Mouse (Mus musculus): ENCODE measurements at regions not wholly inside any gene's neighbourhood (a gene's known extent, or its start where the extent isn't known, plus 50 kb on each side); places are given as distances from the start of the nearest gene placed in this dataset.

DNA sequence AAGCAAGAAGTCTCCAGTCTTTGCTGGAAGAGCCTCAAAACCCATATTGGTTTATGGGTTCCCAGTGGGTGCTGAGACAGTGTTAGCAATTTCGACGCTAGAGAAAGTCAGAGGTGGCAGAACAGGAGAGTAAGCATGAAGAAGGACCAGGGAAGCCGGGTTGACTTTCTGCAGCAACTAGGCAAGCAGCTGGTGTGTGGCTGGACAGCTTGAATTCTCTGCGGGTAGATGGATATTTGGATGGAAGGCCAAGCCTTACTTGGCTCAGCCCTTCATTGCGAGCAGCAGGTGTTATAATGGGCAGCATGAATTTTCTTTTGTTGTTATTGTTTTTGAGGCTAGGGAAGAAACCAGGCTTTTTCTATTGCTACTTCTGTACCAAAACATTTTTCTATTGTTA, 362.7 kb upstream of the Satb1 start:
- no peak for DNase-seq (ENCODE audit: low spot score in 2 of 2)

DNA sequence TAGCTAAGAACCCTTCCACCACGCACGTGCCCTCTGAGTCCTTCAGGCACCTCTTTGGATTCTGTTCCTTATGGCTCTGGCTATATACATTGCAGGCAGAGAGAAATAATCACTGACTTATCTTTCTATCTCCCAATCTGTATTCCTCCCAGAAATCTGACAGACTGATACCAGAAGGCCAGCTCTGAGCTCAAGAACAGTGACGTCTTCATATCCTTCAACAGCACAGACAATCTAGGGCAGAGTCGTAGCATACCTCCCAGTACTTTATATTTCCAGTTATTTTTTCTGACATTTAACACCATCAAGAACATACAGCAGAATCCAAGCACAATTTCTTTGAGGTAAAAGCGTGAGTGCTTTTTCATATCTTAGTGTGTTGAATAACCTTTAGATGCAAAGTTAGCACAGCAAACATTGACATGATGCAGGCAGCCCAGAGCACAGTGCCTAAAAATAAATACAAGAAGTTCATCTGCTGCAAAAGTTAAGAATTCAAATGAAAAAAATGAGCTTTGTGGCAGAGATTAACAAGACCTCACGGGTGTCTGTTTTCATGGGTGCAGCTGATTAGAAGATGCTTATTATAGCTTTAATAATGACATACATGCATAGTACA, 358.1 kb upstream of the Satb1 start:
- no peak for DNase-seq (ENCODE audit: low spot score in 2 of 2)

- DNase-seq (ENCODE audit: low spot score in 2 of 2) = peak; percentile 74 to 89
Measured at GRCm38 (mm10) chr17:52182706-52183105, 349.6 kb upstream of the Satb1 start.

DNA sequence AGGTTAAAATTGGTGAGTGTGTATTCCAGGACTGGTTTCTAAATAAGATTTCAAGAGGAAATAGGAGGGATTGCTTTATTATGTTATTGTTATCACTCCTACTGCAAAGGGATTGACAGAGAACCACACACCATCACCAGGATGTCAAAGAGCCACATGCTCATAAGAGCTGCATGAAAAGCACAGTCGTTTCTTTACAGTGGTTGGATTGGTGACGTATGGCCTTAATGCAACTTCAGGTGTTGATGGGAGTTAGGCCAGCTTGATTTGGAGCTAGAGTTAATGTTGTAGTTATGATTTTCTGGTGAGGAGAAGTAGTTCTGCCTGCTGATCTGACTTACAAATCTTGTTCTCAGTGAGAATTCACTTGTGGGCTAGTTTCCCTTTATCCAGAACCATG, 344.9 kb upstream of the Satb1 start:
- no peak for DNase-seq (ENCODE audit: low spot score in 2 of 2)

GRCm38 (mm10) chr17:52168076-52168838, 335.2 kb upstream of the Satb1 start:
- peak; percentile 52 to 58 for DNase-seq (ENCODE audit: low spot score in 2 of 2)

- no peak for DNase-seq (ENCODE audit: low spot score in 2 of 2)
Measured at GRCm38 (mm10) chr17:52167658-52168057, 334.6 kb upstream of the Satb1 start.

DNA sequence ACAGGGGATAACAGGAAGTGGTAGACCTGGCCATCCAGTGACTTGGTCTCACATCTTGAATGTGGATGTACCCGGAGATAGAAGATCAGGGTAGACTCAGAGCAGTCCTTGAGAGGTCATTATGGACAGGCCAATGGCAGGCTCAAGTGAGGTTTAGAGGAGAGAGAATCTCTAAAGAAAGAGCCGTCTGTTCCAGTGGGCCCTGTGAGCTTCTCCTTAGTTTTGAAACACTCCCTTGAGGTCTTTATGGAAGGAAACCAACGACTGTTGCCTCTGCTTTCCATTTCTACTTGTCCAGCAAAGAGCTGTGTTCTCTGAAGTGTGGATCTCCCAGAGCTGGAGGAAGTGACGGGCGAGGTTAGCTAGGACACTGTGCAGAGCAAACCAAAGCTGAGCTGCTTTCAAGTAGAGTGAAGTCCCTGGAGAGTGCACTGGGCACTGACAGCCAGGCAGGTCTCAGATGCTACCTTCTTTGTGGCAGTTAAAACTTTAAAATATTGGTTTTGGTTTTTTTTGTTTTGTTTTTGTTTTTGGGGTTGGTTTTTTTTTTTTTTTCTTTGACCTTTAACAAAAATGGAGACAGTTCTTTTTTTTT, 332.9 kb upstream of the Satb1 start:
- DNase-seq (ENCODE audit: low spot score in 2 of 2) = no peak

GRCm38 (mm10) chr17:52162559-52163397, 329.7 kb upstream of the Satb1 start:
- DNase-seq (ENCODE audit: low spot score in 2 of 2) = peak; percentile 53 to 58

DNA sequence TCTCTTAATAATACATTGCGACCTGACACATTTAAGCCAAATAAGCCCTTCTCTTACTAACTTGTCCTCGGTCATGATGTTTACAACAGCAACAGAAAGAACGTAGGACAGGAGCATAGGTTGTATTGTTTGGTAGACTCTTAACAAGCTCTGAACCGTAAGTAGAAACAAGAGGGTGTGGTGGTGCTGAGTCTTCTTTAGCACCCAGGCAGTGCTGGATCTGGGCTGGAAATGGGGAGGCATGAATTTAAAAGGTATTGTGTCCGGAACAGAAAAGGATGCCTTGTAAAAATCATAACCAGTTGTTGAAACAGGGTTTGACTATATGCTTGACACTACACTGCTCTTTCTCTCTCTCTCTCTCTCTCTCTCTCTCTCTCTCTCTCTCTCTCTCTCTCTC, 317.4 kb upstream of the Satb1 start:
- DNase-seq (ENCODE audit: low spot score in 2 of 2) = no peak

GRCm38 (mm10) chr17:52149834-52150233, 316.7 kb upstream of the Satb1 start:
- DNase-seq (ENCODE audit: low spot score in 2 of 2) = no peak

- no peak for DNase-seq (ENCODE audit: low spot score in 2 of 2)
Measured at GRCm38 (mm10) chr17:52149068-52149467, 316.0 kb upstream of the Satb1 start.

DNA sequence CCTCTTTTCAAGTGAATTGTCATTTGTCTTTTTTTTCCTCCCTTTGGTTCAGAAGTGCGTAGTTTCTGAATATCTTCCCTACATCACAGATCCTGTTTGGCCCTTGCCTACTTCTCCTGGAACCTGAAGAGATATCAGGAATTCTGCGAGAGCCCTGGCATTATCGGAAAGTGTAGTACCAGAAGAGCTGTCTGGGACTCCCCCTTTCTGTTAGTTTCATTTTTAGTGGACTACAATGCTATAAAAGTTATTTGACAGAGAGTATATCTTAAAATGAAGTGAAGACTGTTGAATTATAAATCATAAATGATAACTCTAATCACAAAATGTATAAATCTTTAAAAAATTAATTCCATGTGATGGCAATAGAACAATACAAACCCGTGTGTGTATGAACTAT, 270.8 kb upstream of the Satb1 start:
- no peak for DNase-seq (ENCODE audit: low spot score in 2 of 2)

GRCm38 (mm10) chr17:52085834-52086233, 252.7 kb upstream of the Satb1 start:
- no peak for DNase-seq (ENCODE audit: low spot score in 2 of 2)

DNA sequence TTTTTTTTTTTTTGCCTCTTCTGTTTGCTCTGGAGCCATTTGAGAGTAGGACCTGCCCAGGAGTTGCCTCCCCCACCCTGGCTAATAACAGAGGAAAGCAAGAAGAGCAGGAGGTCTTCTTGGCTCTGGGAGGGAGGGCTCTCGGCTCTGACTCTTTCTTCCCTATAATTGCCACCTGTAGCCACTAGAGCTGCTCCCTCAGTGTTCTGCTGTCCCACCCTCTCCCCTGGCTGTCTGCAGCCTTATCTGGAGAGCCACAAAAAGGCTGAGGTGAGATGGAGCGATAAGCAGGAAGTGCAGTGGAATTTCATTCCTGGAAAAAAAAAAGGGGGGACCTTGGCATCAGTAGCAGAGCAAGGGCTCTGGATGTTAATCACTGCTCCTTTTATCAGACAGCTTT, 251.4 kb upstream of the Satb1 start:
- no peak for DNase-seq (ENCODE audit: low spot score in 2 of 2)

DNA sequence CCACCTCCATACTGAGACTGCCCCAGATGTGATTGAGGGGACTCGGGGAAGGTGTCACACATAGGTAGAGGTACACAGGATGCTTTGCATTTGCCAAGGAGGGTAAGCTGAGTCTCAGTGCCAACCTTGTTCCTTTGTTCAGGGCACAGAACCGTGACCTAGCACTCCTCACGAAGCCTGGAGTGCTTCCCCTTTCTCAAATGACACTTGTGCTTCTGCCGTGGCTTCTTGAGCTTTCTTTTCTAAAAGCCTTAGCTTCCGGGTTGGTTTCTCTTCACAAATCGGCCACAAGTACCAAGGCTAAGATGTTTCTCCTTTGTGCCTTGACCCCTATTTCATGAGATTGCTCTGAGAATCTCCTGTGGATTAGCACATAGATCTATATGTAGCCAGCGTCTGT, 246.2 kb upstream of the Satb1 start:
- peak in 1 of 2 experiments; percentile 32 for DNase-seq (ENCODE audit: low spot score in 2 of 2)

- no peak for DNase-seq (ENCODE audit: low spot score in 2 of 2)
Measured at GRCm38 (mm10) chr17:52078496-52078895, 245.4 kb upstream of the Satb1 start.

GRCm38 (mm10) chr17:52077951-52078350, 244.9 kb upstream of the Satb1 start:
- DNase-seq (ENCODE audit: low spot score in 2 of 2) = no peak

- no peak for DNase-seq (ENCODE audit: low spot score in 2 of 2)
Measured at GRCm38 (mm10) chr17:52076746-52077145, 243.7 kb upstream of the Satb1 start.

DNA sequence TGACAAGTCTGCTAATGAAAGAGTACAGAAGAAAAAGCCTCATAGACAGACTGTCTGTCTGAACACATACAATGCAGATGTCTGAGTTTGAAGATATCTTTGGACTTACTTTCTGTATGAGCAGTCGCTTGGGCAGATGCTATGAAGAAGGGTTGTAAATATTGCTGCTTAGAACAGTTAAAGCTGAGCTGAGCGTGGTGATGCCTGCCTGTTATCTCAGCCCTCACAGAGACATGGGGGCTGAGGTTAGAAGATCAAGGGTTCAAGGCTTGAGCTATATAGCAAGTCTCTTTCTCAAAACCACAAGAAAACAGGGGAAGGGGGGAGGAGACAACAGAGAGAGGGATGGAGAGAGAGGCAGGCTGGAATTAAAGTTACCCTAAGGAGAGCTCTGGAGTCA, 234.6 kb upstream of the Satb1 start:
- peak in 1 of 2 experiments; percentile 33 for DNase-seq (ENCODE audit: low spot score in 2 of 2)

DNA sequence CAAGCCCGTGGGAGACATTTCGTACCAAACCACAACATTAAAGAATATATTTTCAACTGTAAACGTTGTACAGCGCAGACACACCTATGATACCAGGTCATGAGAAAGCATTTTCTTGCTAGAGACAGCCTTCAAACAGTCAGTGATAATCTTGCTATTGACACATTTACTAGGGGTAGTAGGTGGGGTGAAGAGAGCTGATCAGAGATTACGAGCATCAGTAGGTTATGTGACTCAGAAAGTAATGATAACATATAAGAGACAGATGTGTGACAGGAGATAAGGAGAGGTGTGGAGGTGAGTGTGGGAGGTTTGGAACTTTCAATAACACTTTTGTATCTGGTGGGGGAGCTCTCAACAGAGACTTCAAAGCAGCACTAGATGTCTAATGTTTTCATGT, 231.5 kb upstream of the Satb1 start:
- no peak for DNase-seq (ENCODE audit: low spot score in 2 of 2)

DNA sequence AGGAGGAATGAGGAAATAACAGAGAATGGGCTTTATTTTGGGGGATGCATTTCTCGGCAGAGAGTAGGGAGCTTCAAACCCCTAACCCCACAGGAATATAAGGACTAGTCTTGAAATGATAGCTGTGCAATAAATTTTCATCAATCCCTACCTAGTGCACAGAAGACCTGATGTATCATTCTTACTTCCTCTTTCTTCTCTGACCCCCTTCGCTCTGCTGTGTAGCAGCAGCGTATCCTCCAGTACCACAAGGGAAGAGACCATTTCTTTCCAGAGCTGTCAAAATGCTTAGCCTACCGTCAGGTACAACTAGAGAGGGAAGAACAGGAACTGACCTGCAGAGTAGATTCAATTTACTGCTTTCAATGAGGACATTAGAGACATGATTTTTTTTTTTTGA, 230.0 kb upstream of the Satb1 start:
- DNase-seq (ENCODE audit: low spot score in 2 of 2) = no peak

GRCm38 (mm10) chr17:52062096-52062665, 229.1 kb upstream of the Satb1 start:
- DNase-seq (ENCODE audit: low spot score in 2 of 2) = peak in 1 of 2 experiments; percentile 35
